Mouse (Mus musculus) cortical plate, adult 2 months (tissue): Measurements from ENCODE around the gene Scrn1.

Experiments used
- CTCF ChIP-seq: fragments of 200-500 bp; IDR thresholded peaks from 2 replicates; pipeline ENCODE4 v1.5.1; 2011; ENCODE audit warnings: mild to moderate bottlenecking, control low read depth, low read length; ENCODE audit not compliant: insufficient read depth; ENCODE audit errors: extremely low read depth
- POLR2A ChIP-seq: fragments of 200-500 bp; IDR thresholded peaks from 2 replicates; pipeline ENCODE4 v1.6.1; 2011; ENCODE audit warnings: mild to moderate bottlenecking, low read length, control low read depth; ENCODE audit not compliant: insufficient read depth; ENCODE audit errors: extremely low read depth

- no peak for TF ChIP-seq POLR2A
- no peak for TF ChIP-seq CTCF
Observed at GRCm38 (mm10) chr6:54467371-54467770, 98.9 kb downstream of the Scrn1 start.
